Mouse (Mus musculus) liver, postnatal 0 days (tissue): ENCODE results near the gene BC067074. TPM values are rescaled to one million over a fixed set of nuclear protein-coding genes. Genes with fewer than 3 reads are reported as not detected.

ENCODE experiments used
- ATAC-seq: fragments of 200-750 bp; cut with Nextera tagmentation; 2 replicates; pipeline ENCODE4 v1.8.0; 2017; ENCODE audit warnings: mild to moderate bottlenecking, moderate library complexity
- DNase-seq: peaks from one replicate; pipeline ENCODE4 v3.0.0-alpha.2; 2016
- H3K27ac ChIP-seq: fragments of 300-500 bp; sonication (generic); 2 replicates; pipeline ENCODE4 v1.5.1; 2014; ENCODE audit warnings: antibody characterized with exemption, moderate library complexity, mild to moderate bottlenecking, low read depth
- H3K27me3 ChIP-seq: fragments of 300-500 bp; sonication (generic); 2 replicates; pipeline ENCODE4 v1.6.1; 2014; ENCODE audit warnings: low read length, control low read depth, mixed read lengths; ENCODE audit not compliant: insufficient read depth
- H3K36me3 ChIP-seq: fragments of 300-500 bp; sonication (generic); replicated peaks from 2 replicates; pipeline ENCODE4 v1.6.1; 2014; ENCODE audit warnings: mild to moderate bottlenecking, control low read depth, low read length, moderate library complexity, mixed read lengths; ENCODE audit not compliant: insufficient read depth
- H3K4me1 ChIP-seq: fragments of 300-500 bp; sonication (generic); 2 replicates; pipeline ENCODE4 v1.6.1; 2014; ENCODE audit warnings: antibody characterized with exemption, mild to moderate bottlenecking, control low read depth; ENCODE audit not compliant: insufficient read depth
- H3K4me2 ChIP-seq: fragments of 300-500 bp; sonication (generic); 2 replicates; pipeline ENCODE4 v1.6.1; 2014; ENCODE audit warnings: low read depth, mild to moderate bottlenecking, low read length, moderate library complexity, mixed read lengths
- H3K4me3 ChIP-seq: fragments of 300-500 bp; sonication (generic); 2 replicates; pipeline ENCODE4 v1.5.1; 2014; ENCODE audit warnings: low read depth, low read length
- H3K9ac ChIP-seq: fragments of 300-500 bp; sonication (generic); replicated peaks from 2 replicates; pipeline ENCODE4 v1.6.1; 2014; ENCODE audit warnings: mild to moderate bottlenecking, moderate library complexity
- H3K9me3 ChIP-seq: fragments of 300-500 bp; sonication (generic); 2 replicates; pipeline ENCODE4 v1.6.1; 2016; ENCODE audit warnings: mild to moderate bottlenecking, control low read depth, low read length, mixed read lengths
- CTCF ChIP-seq: sonication (generic); IDR thresholded peaks from 2 replicates; pipeline ENCODE4 v1.5.1; 2016; ENCODE audit warnings: antibody characterized with exemption, low read depth
- EP300 ChIP-seq: IDR thresholded peaks from 2 replicates; pipeline ENCODE4 v1.6.1; 2016; ENCODE audit warnings: antibody characterized with exemption, low read depth, mild to moderate bottlenecking
- WGBS: fragments of 180-500 bp; shearing (Covaris S2); extraction: QIAGEN DNeasy Blood & Tissue Kit; methylation state at CpG from one replicate; pipeline ENCODE4 v1.1.7; 2014; ENCODE audit not compliant: insufficient replicate concordance; 5-methylcytosine and 5-hydroxymethylcytosine counted together
- polyA plus RNA-seq: library from polyadenylated mRNA; unstranded; fragments of >200 nt; fragmentation: Nextera tagmentation; extraction: Ambion mirVana; gene quantifications from 2 replicates; pipeline ENCODE4 v1.2.1, GENCODE M21; 2015

BC067074 gene
- polyA plus RNA-seq, 1 experiment from 2014 or later: 0.09 TPM

- H3K4me2 ChIP-seq: no peak overlapping the region
- no peaks in the 10 kb centered on the region for H3K4me1 ChIP-seq
- DNase-seq: no peak
- peaks cover 4% of the 10 kb centered on the region; the same call in 1 of the 2 replicates for H3K27me3 ChIP-seq
- no peak for ATAC-seq
- H3K36me3 ChIP-seq: no peaks in the 10 kb centered on the region
- no peak overlapping the region for H3K4me3 ChIP-seq
- no peak overlapping the region for H3K27ac ChIP-seq
- 80% methylated on average over 7 of the region's 7 CpGs for WGBS
- TF ChIP-seq EP300: no peak
- no peak for TF ChIP-seq CTCF
- no peak overlapping the region for H3K9ac ChIP-seq
- no peaks in the 10 kb centered on the region for H3K9me3 ChIP-seq
These were observed 5.8 kb upstream of the BC067074 start for GRCm38 (mm10) chr13:113287141-113287540.

GRCm38 (mm10) chr13:113288210-113289197, 4.5 kb upstream of the BC067074 start:
- TF ChIP-seq EP300 (no peak), CTCF (no peak)
- DNase-seq (no peak), ATAC-seq (no peak)
- Histone ChIP-seq H3K4me1 (no peaks in the 10 kb centered on the region), H3K4me2 (no peak overlapping the region), H3K4me3 (no peak overlapping the region), H3K27me3 (peaks cover 16% of the 10 kb centered on the region), H3K27ac (no peak overlapping the region), H3K36me3 (no peaks in the 10 kb centered on the region), H3K9me3 (no peaks in the 10 kb centered on the region), H3K9ac (no peak overlapping the region)
- WGBS: 64% methylated on average over 7 of the region's 7 CpGs

GRCm38 (mm10) chr13:113289760-113290159, 3.2 kb upstream of the BC067074 start:
- ATAC-seq (no peak), DNase-seq (no peak)
- 75% methylated on average over 4 of the region's 4 CpGs for WGBS

GRCm38 (mm10) chr13:113292001-113292400, 958 bp upstream of the BC067074 start:
- DNase-seq: no peak
- Histone ChIP-seq H3K27ac (no peak overlapping the region), H3K36me3 (no peaks in the 10 kb centered on the region), H3K4me2 (no peak overlapping the region), H3K4me3 (no peak overlapping the region), H3K9ac (no peak overlapping the region), H3K4me1 (no peaks in the 10 kb centered on the region), H3K9me3 (no peaks in the 10 kb centered on the region), H3K27me3 (peaks cover 27% of the 10 kb centered on the region)
- ATAC-seq: no peak
- TF ChIP-seq EP300: no peak
- no peak for TF ChIP-seq CTCF
- WGBS: 78% methylated on average over 8 of the region's 8 CpGs

More at GRCm38 (mm10) chr13:113289760-113290159, 3.2 kb upstream of the BC067074 start:
- H3K36me3 ChIP-seq: no peaks in the 10 kb centered on the region
- H3K27me3 ChIP-seq: peaks cover 26% of the 10 kb centered on the region
- H3K9ac ChIP-seq: no peak overlapping the region
- H3K4me1 ChIP-seq: no peaks in the 10 kb centered on the region
- H3K9me3 ChIP-seq: no peaks in the 10 kb centered on the region
- H3K27ac ChIP-seq: no peak overlapping the region
- TF ChIP-seq EP300: no peak
- TF ChIP-seq CTCF: no peak
- no peak overlapping the region for H3K4me2 ChIP-seq
- no peak overlapping the region for H3K4me3 ChIP-seq

- Histone ChIP-seq H3K4me1 (no peaks in the 10 kb centered on the region), H3K9ac (no peak overlapping the region), H3K36me3 (no peaks in the 10 kb centered on the region), H3K4me3 (peak overlapping the region; percentile 53), H3K4me2 (peak overlapping the region; percentile 81; the same call in 1 of the 2 replicates), H3K27me3 (peaks cover 27% of the 10 kb centered on the region), H3K27ac (no peak overlapping the region), H3K9me3 (no peaks in the 10 kb centered on the region)
- DNase-seq: no peak
- ATAC-seq: no peak
- 62% methylated on average over 11 of the region's 11 CpGs for WGBS
- TF ChIP-seq EP300 (no peak), CTCF (no peak)
These were observed 911 bp downstream of the BC067074 start for GRCm38 (mm10) chr13:113293707-113294432.
